Mouse (Mus musculus): ENCODE measurements around the gene Csde1. TPM values are rescaled to one million over a fixed set of nuclear protein-coding genes. Genes with fewer than 3 reads are reported as not detected.
A peak's percentile ranks its signal among the peaks of the same experiment; 100 is the strongest.

Gene Csde1
- total RNA-seq, 2 experiments from 2014 or later, result 231 to 491 TPM

DNA sequence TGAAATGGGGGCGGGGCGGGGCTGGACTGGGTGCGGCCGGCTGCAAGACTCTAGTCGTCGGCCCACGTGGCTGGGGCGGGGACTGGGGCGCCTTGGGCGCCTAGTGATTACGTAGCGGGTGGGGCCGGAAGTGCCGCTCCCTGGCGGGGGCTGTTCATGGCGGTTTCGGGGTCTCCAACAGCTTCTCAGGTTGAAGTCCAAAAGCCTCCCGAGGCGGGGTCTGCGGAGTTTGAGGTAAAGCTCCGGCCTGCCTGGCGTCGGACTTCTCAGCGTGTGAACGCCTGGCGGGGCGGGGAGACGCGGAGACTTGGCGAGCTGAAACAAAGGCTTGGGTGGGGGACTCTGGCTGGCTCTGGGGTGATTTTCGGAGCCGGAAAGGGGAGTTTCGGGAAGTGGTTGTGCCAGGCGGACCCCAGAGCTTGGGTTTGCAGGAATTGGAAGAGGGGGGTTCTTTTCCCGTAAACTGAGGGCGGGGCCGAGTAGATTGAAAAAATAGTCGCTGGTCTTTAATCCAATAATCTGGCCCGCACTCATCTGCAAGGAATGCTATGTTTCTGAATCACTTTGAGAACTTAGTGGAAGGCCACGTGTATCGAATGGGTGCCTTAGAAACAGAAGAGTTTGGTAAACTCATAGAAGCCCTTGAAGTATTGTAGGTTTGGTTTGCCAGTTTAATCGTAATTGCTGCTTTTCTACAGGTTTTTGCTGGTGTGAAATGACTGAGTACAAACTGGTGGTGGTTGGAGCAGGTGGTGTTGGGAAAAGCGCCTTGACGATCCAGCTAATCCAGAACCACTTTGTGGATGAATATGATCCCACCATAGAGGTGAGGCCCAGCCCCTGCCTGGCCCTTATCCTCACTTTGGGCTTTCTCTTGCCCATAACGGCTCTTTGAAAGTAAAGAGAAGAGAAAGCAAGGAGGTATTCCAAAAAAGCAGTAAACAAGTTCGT, 38.3 kb downstream of the Csde1 start, which contains the start of gene Nras:
Nras (plus strand) TSS at position 79 of the 951 bp plus-strand sequence.
- peak; percentile 99 for ATAC-seq (ENCODE audit: poor library complexity, severe bottlenecking)

DNA sequence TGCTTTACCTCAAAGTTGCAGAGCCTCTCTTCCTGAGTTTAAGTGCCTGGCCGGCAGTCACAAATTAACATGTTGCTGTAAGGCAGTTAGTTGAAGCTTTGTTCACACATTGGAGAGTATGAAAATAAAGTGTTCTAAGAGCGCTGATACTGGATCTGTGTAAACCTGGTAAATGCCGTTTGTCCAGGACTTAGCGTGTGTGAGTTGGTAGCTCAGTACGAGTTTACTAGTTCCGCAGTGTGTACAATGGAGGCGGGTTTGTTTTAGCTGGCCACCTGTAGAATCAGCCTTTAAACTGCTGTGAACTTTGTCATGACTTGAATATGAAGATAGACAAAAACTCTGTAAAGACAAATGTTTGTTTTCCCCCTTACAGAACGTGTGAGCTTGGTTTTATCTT, 46.7 kb downstream of the Csde1 start:
- no peak for ATAC-seq (ENCODE audit: poor library complexity, severe bottlenecking)

DNA sequence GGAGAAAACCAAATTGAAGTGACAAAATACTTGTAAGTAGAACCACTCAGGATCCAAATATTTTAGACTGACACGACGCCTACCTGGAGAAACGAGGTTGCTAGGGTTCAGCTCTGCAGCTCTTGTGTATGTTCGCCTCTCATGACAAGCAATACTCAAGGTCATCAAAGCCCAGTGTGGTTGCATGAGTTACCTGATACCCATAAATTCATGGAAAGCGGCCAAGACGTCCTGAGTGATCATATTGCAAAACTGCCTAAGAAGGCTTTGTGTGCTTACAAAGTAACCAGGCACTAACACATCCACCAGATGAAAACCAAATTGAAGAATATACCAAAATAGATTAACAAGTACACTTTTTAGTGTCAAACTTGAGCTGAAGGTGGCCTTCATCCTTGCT, 48.7 kb downstream of the Csde1 start:
- no peak for ATAC-seq (ENCODE audit: poor library complexity, severe bottlenecking)

DNA sequence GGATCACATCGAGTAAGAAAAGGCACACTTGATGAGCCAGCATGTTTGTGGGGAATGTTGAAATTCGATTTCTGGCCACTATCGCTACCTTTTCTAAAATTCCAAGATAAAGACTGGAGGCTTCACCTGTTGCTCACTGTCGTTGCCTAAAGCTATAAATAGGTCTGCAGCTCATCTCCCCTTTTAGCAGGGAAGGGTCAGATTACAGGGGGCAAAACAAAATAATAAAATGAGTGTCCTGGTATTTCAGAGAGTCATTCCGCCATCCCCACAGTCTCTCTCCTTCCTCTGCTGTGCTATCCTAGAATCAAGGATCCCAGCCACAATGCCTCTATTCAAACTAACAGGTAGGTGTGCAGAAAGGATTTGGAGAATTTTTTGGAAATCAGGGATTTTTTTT, 53.5 kb downstream of the Csde1 start, which contains the start of gene Ampd1:
Ampd1 (plus strand) TSS at position 244 of the 400 bp plus-strand sequence.
- no peak for ATAC-seq (ENCODE audit: poor library complexity, severe bottlenecking)

DNA sequence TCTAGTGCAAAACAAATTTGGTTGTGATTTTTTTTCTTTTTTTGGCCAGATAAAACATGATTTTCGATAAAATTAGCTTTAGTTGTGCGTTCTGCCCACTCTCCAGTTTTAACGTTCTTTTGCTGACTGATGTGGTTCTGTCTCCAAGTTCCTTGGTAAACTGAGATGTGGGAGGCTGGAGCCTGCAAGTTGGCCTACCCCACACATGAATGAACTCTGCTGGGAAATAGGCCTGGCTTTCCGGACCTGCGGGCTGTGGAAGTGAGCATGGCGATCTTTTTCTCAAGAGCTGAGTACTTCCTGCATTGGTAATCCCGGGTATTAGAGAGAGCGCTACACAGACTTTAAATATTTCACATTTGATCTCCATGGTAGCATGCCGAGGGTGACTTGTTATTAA, 55.6 kb downstream of the Csde1 start:
- no peak for ATAC-seq (ENCODE audit: poor library complexity, severe bottlenecking)

DNA sequence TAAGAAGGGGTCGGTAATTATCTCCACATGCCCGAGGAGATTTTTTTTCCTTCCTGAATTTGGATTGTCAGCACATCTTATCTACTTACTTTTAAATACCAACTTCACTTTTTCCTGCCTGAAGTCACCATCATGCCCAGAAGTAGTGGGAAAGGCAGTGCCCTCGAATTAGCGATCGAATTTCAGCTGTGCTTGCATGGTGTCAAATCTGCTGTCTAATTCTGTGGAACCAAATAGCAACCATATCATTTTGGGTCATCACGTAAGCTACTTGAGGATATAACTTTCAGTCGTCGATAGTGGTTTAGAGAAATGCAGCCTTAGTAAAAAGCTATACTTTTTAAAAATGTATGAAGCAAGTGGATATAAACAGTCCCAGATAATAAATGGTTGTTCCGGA, 56.2 kb downstream of the Csde1 start:
- no peak for ATAC-seq (ENCODE audit: poor library complexity, severe bottlenecking)

DNA sequence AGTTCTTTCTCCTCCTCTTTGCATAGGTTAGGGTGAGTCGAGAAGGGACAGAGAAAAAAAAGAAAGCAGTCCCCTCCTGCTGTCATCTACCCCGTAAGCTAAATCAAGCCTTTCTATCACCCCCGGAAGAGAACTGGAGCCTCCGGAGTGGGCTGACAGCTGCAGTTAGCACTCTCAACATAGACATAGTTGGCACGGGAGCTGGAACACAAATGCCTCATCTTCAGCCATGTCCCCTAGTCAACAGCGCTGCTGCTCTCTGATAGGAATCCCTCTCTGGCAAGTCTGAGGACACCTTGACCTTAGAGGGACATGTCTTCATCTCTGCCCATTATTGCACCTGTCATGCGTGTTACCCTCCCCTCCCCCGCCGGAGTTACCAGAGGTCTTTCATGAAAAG, 59.1 kb downstream of the Csde1 start:
- no peak for ATAC-seq (ENCODE audit: poor library complexity, severe bottlenecking)

DNA sequence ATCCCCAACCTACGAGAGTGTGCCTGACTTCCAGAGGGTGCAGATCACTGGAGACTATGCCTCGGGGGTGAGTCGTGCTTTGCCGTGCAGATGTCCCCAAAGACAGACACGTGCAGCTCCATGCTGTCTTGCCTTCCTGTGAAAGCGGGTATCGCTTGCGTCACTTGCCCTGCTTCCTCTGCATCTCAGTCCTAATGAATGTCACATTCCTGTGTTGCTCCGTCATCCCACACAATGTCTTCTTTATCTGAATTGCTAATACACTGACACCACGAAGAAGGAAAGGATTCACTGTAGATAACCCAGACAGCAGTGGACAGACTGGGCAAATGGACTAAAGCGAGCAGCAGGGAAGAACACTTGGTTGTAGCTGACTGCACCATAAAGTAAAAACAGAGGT, 60.8 kb downstream of the Csde1 start:
- ATAC-seq (ENCODE audit: poor library complexity, severe bottlenecking), result no peak

DNA sequence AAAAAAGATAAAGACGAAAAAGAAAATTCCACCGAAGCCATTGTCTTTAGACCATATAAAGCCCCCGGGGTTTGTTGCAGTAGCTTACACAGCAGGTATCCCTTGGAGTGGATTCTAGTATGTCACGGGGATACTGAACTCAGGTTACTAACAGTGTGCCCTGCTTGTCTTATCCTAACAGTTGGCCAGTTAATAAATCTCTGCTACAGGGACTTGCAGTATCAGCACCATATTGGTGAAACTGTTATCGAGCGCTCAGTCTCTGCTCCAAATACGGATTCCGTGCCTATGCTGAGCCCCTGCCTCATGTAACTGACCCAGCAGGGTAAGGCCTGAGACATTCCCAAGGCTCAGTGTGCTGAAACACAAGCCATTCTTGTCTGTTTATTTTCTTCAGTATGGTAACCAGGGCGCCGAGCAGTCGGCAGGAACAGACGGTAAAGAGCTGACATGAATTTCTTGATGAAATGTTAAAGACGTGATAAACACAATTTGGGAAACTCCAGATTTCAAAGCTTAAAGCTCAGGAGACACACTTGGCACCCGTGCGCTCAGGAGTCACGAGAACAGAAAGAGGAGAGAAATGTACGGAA, 61.7 kb downstream of the Csde1 start:
- no peak for ATAC-seq (ENCODE audit: poor library complexity, severe bottlenecking)

DNA sequence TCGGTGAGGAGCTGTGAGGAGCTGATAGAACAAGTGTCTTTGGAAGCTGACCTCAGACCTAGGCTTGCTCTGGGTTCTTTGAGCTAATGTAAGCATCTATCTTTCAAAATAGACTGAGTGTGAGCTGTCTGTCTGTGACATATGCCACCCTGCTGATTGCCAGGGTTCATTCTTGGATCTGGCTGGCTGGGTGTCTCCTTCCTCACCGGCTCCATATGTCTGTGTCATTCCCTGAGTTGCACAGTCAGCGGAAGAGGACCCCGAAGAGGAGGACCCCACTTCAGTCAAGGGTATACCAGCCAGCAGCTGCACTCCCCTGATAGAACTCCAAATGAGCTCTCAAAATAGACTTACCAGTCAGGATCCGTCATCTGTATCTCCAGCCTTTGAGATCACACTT, 62.5 kb downstream of the Csde1 start:
- ATAC-seq (ENCODE audit: poor library complexity, severe bottlenecking), result no peak

DNA sequence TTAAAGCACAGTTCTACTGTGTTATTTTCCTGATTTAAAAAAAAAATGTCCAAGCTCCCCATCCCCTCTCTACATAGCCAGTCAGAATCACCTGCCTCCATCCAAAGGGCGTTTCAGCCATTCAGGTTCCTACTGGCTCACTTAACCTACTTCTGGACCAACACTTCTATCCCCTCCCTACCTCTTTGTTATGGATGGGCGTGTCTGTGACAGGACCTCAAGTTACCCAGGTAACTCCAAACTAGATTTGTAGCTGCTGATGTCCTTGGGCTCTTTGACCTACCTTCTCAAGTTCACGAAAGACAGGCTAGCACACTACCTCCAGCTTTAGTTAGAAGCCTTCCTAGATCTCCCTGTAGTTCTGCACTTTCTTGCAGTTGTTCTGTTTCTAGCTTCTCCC, 65.8 kb downstream of the Csde1 start:
- no peak for ATAC-seq (ENCODE audit: poor library complexity, severe bottlenecking)

DNA sequence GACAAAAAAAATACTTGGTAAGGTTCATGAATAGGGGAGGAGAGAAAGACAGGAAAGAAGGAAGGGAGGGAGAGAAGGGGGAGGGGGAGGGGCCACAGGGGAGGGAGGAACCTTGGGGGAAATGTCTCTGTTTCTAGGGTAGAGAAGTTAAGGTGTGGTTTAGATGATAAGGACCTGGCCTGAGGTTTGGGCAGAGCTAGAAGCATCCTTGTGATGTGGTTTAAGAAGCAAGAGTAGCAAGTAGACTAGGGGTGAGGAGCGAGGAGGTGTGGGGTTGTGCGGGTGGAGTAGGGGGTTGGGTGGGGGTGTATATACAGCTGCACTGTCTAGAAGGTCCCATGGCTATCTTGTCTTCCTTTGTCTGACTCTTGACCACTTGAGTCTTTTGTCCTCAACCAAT, 71.5 kb downstream of the Csde1 start:
- peak; percentile 18; the same call in 1 of the 2 replicates for ATAC-seq (ENCODE audit: poor library complexity, severe bottlenecking)

DNA sequence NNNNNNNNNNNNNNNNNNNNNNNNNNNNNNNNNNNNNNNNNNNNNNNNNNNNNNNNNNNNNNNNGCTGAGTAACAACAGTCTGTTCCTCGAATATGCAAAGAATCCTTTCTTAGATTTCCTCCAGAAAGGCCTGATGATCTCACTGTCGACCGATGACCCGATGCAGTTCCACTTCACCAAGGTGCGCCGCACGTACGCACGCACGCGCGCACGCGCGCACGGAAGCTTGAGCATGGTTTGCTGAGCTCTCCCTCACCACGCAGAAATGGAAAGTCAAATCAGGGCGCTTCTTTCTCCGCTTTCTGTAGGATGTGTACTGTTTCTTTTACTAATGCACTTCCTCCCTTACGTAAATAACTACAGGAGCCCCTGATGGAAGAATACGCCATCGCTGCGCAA, 78.4 kb downstream of the Csde1 start:
- ATAC-seq (ENCODE audit: poor library complexity, severe bottlenecking), result no peak

DNA sequence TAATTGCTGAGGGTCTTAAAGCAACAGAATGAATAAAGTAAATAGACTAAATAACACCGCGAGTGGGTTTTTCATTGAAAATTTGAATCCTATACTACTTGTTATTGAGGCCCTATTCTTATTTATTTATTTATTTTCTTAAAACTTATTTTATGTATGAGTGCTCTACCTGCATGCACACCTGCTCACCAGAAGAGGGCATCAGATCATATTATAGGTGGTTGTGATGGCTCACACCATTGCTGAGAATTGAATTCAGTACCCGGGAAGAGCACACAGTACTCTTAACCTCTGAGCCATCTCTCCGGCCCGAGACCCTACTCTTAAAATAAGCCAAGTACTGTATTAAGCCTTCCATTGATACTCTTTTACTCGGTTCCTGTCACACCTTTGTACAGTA, 79.4 kb downstream of the Csde1 start:
- no peak for ATAC-seq (ENCODE audit: poor library complexity, severe bottlenecking)

DNA sequence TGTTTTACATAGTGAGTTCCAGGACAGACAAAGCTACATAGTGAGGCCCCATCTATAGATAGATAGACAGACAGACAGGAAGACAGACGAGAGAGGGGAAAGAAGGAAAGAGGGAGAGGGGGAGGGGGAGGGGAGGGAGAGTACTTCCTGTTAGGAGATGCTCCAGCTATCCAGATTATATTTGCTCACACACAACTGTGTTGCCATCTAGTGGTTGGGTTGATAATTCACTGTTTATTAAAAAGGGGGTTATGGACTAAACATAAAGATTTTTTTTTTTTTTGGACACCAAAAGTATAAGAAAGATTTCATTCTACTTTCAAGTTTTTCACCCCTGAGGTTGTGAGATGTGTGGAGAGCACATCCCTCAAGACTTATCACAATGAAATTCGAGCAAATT, 80.5 kb downstream of the Csde1 start:
- no peak for ATAC-seq (ENCODE audit: poor library complexity, severe bottlenecking)

DNA sequence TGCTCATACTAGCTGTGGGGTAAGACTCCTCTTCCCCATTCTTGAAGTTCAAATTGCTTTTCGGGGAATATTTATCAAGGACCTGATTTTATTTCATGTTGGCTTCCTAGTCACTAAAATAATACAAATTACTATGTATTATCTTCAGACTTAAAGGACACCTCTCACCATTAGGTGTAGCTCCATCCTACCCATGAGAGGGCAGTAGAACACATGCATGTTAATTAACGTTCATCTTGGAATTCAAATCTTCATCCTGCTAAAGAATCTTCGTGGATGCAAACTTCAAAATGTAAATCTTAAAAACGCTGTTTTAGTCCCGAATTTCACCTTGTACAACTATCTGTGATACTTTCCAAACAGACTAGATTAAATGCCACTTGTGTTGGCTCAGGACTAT, 81.0 kb downstream of the Csde1 start:
- no peak for ATAC-seq (ENCODE audit: poor library complexity, severe bottlenecking)

DNA sequence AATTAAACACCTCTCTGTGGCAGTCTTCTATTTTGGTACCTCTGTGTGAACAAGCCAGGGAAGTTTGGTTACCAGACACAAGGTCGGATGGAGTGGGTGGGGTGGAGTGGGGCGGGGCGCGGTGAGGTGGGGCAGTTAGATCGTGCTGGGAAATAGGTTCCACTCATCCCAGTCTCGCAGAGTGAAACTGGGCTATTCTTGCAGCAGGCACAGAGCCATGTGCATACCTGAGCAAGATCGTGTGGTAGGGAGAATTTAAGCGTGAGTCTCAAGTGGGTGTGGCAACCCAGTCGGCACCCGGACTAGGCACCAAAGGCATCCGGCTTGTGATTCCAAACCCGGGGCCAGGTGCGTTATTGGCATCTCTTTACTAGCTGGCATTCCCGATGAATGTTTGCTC, 81.7 kb downstream of the Csde1 start:
- peak; percentile 36 for ATAC-seq (ENCODE audit: poor library complexity, severe bottlenecking)

DNA sequence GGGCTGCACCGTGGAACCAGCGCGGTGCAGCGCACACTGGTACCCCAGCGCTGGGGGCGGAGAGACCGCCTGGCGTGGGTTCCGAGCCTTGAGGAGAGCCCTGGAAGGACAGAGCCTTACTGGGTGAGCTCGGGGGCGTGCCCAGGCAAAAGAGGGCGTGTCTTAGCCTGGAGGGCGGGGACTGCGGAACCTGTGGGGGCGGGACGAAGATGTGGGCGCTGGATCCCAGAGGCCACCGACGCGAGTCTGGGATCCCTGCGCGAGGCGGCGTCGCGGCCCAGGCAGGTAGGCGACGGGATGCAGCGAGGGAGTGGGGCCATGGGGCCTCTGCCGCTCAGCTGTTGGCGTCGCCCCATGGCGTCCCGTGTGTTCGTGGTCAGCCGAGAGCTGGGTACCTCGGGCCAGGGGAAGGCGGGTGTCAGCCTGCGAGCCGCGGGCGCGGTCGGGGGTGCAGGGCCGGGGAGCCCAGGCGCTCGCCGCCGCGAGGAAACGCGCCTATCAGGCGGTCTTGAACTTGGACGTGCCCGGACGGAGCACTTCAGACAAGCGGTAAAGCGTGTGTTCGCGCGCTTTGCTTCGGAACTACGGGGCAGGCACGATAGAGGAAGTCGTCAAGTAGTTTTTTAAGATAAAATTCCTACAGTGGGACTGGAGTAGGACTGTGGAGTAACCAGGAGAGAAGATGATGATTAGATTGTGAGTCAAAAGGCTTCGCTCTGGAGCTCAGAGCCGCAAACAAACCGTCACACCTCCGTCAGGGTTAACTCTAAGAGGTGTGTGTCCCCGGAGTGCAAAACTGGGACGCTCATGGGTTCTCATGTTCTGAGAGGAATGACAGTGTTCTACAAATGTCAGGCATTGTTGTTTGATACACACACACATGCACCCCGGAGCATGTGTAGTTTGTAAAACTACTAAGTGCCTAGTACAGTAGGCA, 82.5 kb downstream of the Csde1 start, which contains the start of gene Dennd2c:
Dennd2c (plus strand) TSS at position 151 of the 937 bp plus-strand sequence.
- peak; percentile 94 for ATAC-seq (ENCODE audit: poor library complexity, severe bottlenecking)

Measured in megakaryocyte, adult 5-6 weeks (primary cell).